Mouse (Mus musculus) stomach, embryonic 14.5 days (tissue): Measurements from ENCODE around the gene Ttc3. TPM values are rescaled to one million over a fixed set of nuclear protein-coding genes. Genes with fewer than 3 reads are reported as not detected.

Experiments
- ATAC-seq: fragments of 200-750 bp; cut with Nextera tagmentation; 2 replicates; pipeline ENCODE4 v1.8.0; 2017; ENCODE audit warnings: low read depth, moderate TSS enrichment; ENCODE audit not compliant: insufficient number of reproducible peaks, insufficient read depth, low FRiP score
- H3K27ac ChIP-seq: fragments of 300-500 bp; sonication (generic); 2 replicates; pipeline ENCODE4 v1.5.1; 2014; ENCODE audit warnings: mild to moderate bottlenecking, low read length, moderate library complexity, mixed read lengths
- H3K27me3 ChIP-seq: fragments of 300-500 bp; sonication (generic); 2 replicates; pipeline ENCODE4 v1.6.1; 2014; ENCODE audit warnings: low read length, control low read depth, mixed read lengths; ENCODE audit not compliant: control insufficient read depth, insufficient read depth
- H3K36me3 ChIP-seq: fragments of 300-500 bp; sonication (generic); 2 replicates; pipeline ENCODE4 v1.6.1; 2014; ENCODE audit warnings: mild to moderate bottlenecking, control low read depth, low read length, moderate library complexity, mixed read lengths; ENCODE audit not compliant: control insufficient read depth, insufficient read depth
- H3K4me1 ChIP-seq: fragments of 300-500 bp; sonication (generic); 2 replicates; pipeline ENCODE4 v1.6.1; 2014; ENCODE audit warnings: low read length, control low read depth, mixed read lengths; ENCODE audit not compliant: control insufficient read depth, insufficient read depth
- H3K4me2 ChIP-seq: fragments of 300-500 bp; sonication (generic); replicated peaks from 2 replicates; pipeline ENCODE4 v1.6.1; 2014; ENCODE audit warnings: low read depth, low read length, control low read depth
- H3K4me3 ChIP-seq: fragments of 300-500 bp; sonication (generic); 2 replicates; pipeline ENCODE4 v1.5.1; 2014; ENCODE audit warnings: low read depth, low read length, control low read depth
- H3K9ac ChIP-seq: fragments of 300-500 bp; sonication (generic); replicated peaks from 2 replicates; pipeline ENCODE4 v1.6.1; 2014; ENCODE audit warnings: low read depth, mild to moderate bottlenecking, control low read depth, low read length, moderate library complexity, mixed read lengths
- H3K9me3 ChIP-seq: fragments of 300-500 bp; sonication (generic); 2 replicates; pipeline ENCODE4 v1.6.1; 2016; ENCODE audit warnings: low read depth, low read length, control low read depth; ENCODE audit not compliant: control insufficient read depth
- WGBS: fragments of 180-500 bp; shearing (Covaris S2); extraction: QIAGEN DNeasy Blood & Tissue Kit; methylation state at CpG from one replicate; pipeline ENCODE4 v1.1.7; 2014; 5-methylcytosine and 5-hydroxymethylcytosine counted together
- polyA plus RNA-seq: library from polyadenylated mRNA; unstranded; fragments of >200 nt; fragmentation: Nextera tagmentation; extraction: Ambion mirVana; gene quantifications from 2 replicates; pipeline ENCODE4 v1.2.1, GENCODE M21; 2014

Ttc3 gene
- polyA plus RNA-seq, 1 experiment from 2014 or later = 308 TPM

DNA sequence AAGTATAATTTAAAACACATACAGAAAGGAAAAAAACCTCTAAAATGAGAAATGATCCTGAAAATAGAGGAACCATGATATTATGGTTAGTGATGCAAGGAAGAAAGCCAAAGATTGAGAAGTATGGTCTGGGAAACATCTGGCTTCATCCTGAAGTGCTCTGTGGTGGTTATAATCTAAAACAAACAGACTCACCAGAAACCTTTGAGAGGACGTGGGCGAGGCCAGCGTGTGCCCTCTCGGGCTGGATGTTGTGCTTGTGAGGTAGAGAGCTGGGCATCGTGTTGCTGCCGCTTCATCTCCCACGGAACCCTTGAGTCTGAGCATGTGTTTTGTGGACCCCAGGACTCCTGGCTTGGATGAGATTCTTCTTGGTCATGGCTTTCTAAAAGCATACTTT, 26.2 kb downstream of the Ttc3 start:
- Histone ChIP-seq H3K27me3 (no peaks in the 10 kb centered on the region), H3K36me3 (peaks cover 18% of the 10 kb centered on the region), H3K27ac (no peak overlapping the region), H3K4me1 (no peaks in the 10 kb centered on the region; the same call in 1 of the 2 replicates), H3K4me2 (no peak overlapping the region), H3K4me3 (no peak overlapping the region), H3K9ac (no peak overlapping the region), H3K9me3 (no peaks in the 10 kb centered on the region)
- no peak for ATAC-seq
- 72% methylated on average over 7 of the region's 7 CpGs for WGBS

DNA sequence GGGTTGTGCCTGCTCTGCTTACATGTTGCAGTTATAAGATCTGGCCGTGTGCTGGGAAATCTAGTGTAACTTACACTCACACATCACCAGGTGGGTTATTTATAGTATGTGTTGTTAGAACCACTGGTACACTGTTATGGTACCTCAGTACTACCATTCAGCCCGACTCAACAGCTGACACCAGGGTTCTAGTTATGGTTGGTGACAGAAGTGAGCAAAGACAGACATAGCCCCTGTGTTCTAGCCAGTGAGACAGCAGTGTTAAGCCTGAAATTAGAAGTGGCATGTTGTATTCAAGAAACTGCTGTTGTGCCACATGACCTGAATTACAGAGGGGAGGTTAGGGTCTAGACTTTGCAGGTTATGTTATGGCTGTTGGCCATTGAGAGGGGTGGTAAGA, 28.7 kb downstream of the Ttc3 start:
- Histone ChIP-seq H3K9me3 (no peaks in the 10 kb centered on the region), H3K27me3 (no peaks in the 10 kb centered on the region), H3K27ac (no peak overlapping the region), H3K4me1 (peaks cover 4% of the 10 kb centered on the region; the same call in 1 of the 2 replicates), H3K4me2 (no peak overlapping the region), H3K36me3 (peaks cover 24% of the 10 kb centered on the region), H3K4me3 (no peak overlapping the region), H3K9ac (no peak overlapping the region)
- WGBS = 81% methylated on average over 2 of the region's 2 CpGs
- no peak for ATAC-seq

- Histone ChIP-seq H3K36me3 (peaks cover 17% of the 10 kb centered on the region; the same call in 1 of the 2 replicates), H3K4me1 (peaks cover 4% of the 10 kb centered on the region; the same call in 1 of the 2 replicates), H3K4me2 (no peak overlapping the region), H3K9ac (no peak overlapping the region), H3K9me3 (no peaks in the 10 kb centered on the region), H3K27ac (no peak overlapping the region), H3K27me3 (no peaks in the 10 kb centered on the region), H3K4me3 (no peak overlapping the region)
- no peak for ATAC-seq
- 35% methylated on average over 2 of the region's 2 CpGs for WGBS
Measured at GRCm38 (mm10) chr16:94401636-94402035, 31.2 kb downstream of the Ttc3 start.

DNA sequence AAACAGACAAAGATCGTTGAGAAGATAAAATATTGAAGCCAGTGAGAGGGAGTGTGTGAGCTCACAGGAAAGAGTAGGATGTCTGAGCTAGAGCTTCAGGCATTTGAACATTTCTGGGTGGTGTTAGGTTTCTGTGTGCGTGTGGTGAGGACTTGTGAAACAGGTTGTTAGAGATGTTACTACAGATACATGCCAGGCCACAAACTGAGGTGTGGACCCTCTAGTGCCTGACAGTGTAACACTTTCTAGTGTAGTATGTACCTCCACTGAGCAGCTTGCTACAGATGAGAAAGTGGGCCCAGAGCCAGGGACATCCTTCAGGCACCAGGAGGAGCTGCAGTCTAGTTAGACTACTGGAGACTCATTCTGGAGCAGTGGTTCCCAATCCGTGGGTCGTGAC, 31.8 kb downstream of the Ttc3 start:
- no peak for ATAC-seq
- Histone ChIP-seq H3K9ac (no peak overlapping the region), H3K27me3 (no peaks in the 10 kb centered on the region), H3K4me2 (no peak overlapping the region), H3K36me3 (peaks cover 21% of the 10 kb centered on the region; the same call in 1 of the 2 replicates), H3K27ac (no peak overlapping the region), H3K4me3 (no peak overlapping the region), H3K9me3 (no peaks in the 10 kb centered on the region), H3K4me1 (peaks cover 4% of the 10 kb centered on the region; the same call in 1 of the 2 replicates)
- WGBS = 72% methylated on average over 4 of the region's 4 CpGs

- H3K4me2 ChIP-seq = no peak overlapping the region
- 81% methylated on average over 3 of the region's 3 CpGs for WGBS
- H3K4me1 ChIP-seq = no peaks in the 10 kb centered on the region
- H3K9ac ChIP-seq = no peak overlapping the region
- H3K36me3 ChIP-seq = peaks cover 60% of the 10 kb centered on the region
- H3K4me3 ChIP-seq = no peak overlapping the region
- ATAC-seq = no peak
- no peaks in the 10 kb centered on the region for H3K9me3 ChIP-seq
- no peaks in the 10 kb centered on the region for H3K27me3 ChIP-seq
- H3K27ac ChIP-seq = no peak overlapping the region
Measured at GRCm38 (mm10) chr16:94411287-94411686, 40.9 kb downstream of the Ttc3 start.

GRCm38 (mm10) chr16:94412198-94412597, 41.8 kb downstream of the Ttc3 start:
- no peak for ATAC-seq

DNA sequence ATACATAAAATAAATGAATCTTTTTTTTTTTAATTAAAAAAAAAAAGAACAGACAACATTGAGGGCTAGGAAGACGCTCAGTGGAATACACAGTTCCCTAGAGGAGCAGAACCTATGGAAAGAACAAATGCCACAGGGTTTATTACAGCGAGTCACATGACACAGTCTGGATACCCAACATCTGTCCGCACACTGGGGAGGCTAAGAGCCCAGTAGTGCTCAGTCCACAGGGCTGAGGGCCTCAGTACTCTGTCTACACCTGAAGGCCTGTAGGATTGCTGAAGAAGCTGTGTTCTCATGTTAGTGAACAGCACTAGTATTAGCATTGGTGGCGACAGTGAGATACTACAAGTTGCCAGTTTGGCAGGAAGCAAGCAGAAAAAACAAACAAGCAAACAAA, 42.3 kb downstream of the Ttc3 start:
- Histone ChIP-seq H3K27me3 (no peaks in the 10 kb centered on the region), H3K9ac (no peak overlapping the region), H3K36me3 (peaks cover 63% of the 10 kb centered on the region), H3K27ac (no peak overlapping the region), H3K4me3 (no peak overlapping the region), H3K9me3 (no peaks in the 10 kb centered on the region), H3K4me2 (no peak overlapping the region), H3K4me1 (no peaks in the 10 kb centered on the region)
- no peak for ATAC-seq
- 91% methylated on average over 4 of the region's 4 CpGs for WGBS

More at GRCm38 (mm10) chr16:94412198-94412597, 41.8 kb downstream of the Ttc3 start:
- Histone ChIP-seq H3K4me3 (no peak overlapping the region), H3K4me2 (no peak overlapping the region), H3K36me3 (peaks cover 57% of the 10 kb centered on the region), H3K27ac (no peak overlapping the region), H3K27me3 (no peaks in the 10 kb centered on the region), H3K9me3 (no peaks in the 10 kb centered on the region), H3K9ac (no peak overlapping the region), H3K4me1 (no peaks in the 10 kb centered on the region)
- 92% methylated on average over 2 of the region's 2 CpGs for WGBS

GRCm38 (mm10) chr16:94414151-94414550, 43.7 kb downstream of the Ttc3 start:
- Histone ChIP-seq H3K4me1 (no peaks in the 10 kb centered on the region), H3K9me3 (no peaks in the 10 kb centered on the region), H3K27me3 (no peaks in the 10 kb centered on the region), H3K4me3 (no peak overlapping the region), H3K36me3 (peaks cover 64% of the 10 kb centered on the region), H3K4me2 (no peak overlapping the region), H3K9ac (no peak overlapping the region), H3K27ac (no peak overlapping the region)
- 84% methylated on average over 6 of the region's 6 CpGs for WGBS
- no peak for ATAC-seq

DNA sequence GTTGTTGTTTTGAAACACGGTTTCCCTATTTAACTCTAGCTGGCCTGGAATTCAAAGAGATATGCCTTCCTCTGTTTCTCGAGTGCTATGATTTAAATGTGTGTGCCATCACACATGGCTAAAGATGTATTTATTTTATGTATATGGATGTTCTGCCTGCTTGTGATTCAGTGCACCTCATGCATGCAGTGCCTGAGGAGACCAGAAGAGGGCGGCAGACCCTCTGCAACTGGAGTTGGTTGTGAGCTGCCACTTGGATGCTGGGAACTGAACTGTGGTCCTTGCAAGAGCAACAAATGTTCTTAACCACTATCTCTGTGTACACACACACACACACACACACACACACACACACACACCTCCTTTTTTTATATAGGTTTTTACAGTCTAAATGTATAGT, 50.1 kb downstream of the Ttc3 start:
- no peak overlapping the region for H3K4me2 ChIP-seq
- no peak for ATAC-seq
- H3K4me3 ChIP-seq = no peak overlapping the region
- peaks cover 77% of the 10 kb centered on the region for H3K36me3 ChIP-seq
- no peak overlapping the region for H3K27ac ChIP-seq
- 92% methylated on average over 3 of the region's 3 CpGs for WGBS
- no peak overlapping the region for H3K9ac ChIP-seq
- H3K27me3 ChIP-seq = no peaks in the 10 kb centered on the region
- no peaks in the 10 kb centered on the region for H3K4me1 ChIP-seq
- no peaks in the 10 kb centered on the region for H3K9me3 ChIP-seq
